Mouse (Mus musculus) urinary bladder, postnatal 10 days (tissue): ENCODE results near the gene Socs3.

Experiments
- DNase-seq: peaks from one replicate; pipeline ENCODE4 v3.0.0; 2022; ENCODE audit warnings: low spot score

Socs3 gene

GRCm38 (mm10) chr11:117995255-117995654 lies 25.4 kb upstream of the Socs3 start:
- no peak for DNase-seq

- DNase-seq, result no peak
These were observed 24.6 kb upstream of the Socs3 start for GRCm38 (mm10) chr11:117994250-117995057.

- no peak for DNase-seq
These were observed 23.6 kb upstream of the Socs3 start for GRCm38 (mm10) chr11:117993190-117994175.

GRCm38 (mm10) chr11:117991502-117992470 lies 21.9 kb upstream of the Socs3 start:
- no peak for DNase-seq

- DNase-seq, result no peak
These were observed 20.1 kb upstream of the Socs3 start for GRCm38 (mm10) chr11:117989926-117990325.

GRCm38 (mm10) chr11:117989241-117989640 lies 19.4 kb upstream of the Socs3 start:
- no peak for DNase-seq

- no peak for DNase-seq
These were observed 18.1 kb upstream of the Socs3 start for GRCm38 (mm10) chr11:117987968-117988367.

GRCm38 (mm10) chr11:117987032-117987451 lies 17.2 kb upstream of the Socs3 start:
- DNase-seq, result no peak

GRCm38 (mm10) chr11:117986126-117987031 lies 16.5 kb upstream of the Socs3 start, which contains the start of gene Pgs1:
Gene Pgs1 (plus strand): TSS chr11:117986292.
- peak; percentile 65 for DNase-seq

GRCm38 (mm10) chr11:117983770-117984169 lies 13.9 kb upstream of the Socs3 start:
- no peak for DNase-seq

- DNase-seq, result no peak
These were observed 12.6 kb upstream of the Socs3 start for GRCm38 (mm10) chr11:117982426-117982825.

- DNase-seq, result no peak
These were observed 9.5 kb upstream of the Socs3 start for GRCm38 (mm10) chr11:117979388-117979787.

GRCm38 (mm10) chr11:117977694-117978360 lies 8.0 kb upstream of the Socs3 start:
- no peak for DNase-seq

GRCm38 (mm10) chr11:117976081-117976582 lies 6.3 kb upstream of the Socs3 start:
- no peak for DNase-seq

GRCm38 (mm10) chr11:117975211-117975967 lies 5.5 kb upstream of the Socs3 start:
- no peak for DNase-seq

GRCm38 (mm10) chr11:117974327-117975125 lies 4.7 kb upstream of the Socs3 start:
- DNase-seq, result no peak

- no peak for DNase-seq
These were observed 3.7 kb upstream of the Socs3 start for GRCm38 (mm10) chr11:117973569-117973968.
